Mouse (Mus musculus) testis, adult 2 months (tissue): ENCODE measurements at regions not wholly inside any gene's neighbourhood (a gene's known extent, or its start where the extent isn't known, plus 50 kb on each side); places are given as distances from the start of the nearest gene placed in this dataset.

Experiments
- H3K27ac ChIP-seq: fragments of 200-500 bp; 2 replicates; pipeline ENCODE4 v1.5.1; 2012; ENCODE audit warnings: low read depth, low read length; ENCODE audit not compliant: control insufficient read depth, insufficient read depth
- H3K27me3 ChIP-seq: fragments of 200-500 bp; 2 replicates; pipeline ENCODE4 v1.6.1; 2012; ENCODE audit warnings: mild to moderate bottlenecking, low read length, moderate library complexity; ENCODE audit not compliant: control insufficient read depth, insufficient read depth
- H3K36me3 ChIP-seq: fragments of 200-500 bp; 2 replicates; pipeline ENCODE4 v1.6.1; 2012; ENCODE audit warnings: mild to moderate bottlenecking, low read length; ENCODE audit not compliant: control insufficient read depth, insufficient read depth
- H3K4me1 ChIP-seq: fragments of 200-500 bp; 2 replicates; pipeline ENCODE4 v1.6.1; 2012; ENCODE audit warnings: low read length; ENCODE audit not compliant: control insufficient read depth, insufficient read depth
- H3K4me3 ChIP-seq: fragments of 200-500 bp; 2 replicates; pipeline ENCODE4 v1.5.1; 2012; ENCODE audit warnings: low read depth, mild to moderate bottlenecking, low read length, moderate library complexity, mixed read lengths; ENCODE audit not compliant: control insufficient read depth
- CTCF ChIP-seq: fragments of 200-500 bp; IDR thresholded peaks from 2 replicates; pipeline ENCODE4 v1.5.1; 2012; ENCODE audit warnings: low read depth, mild to moderate bottlenecking, inconsistent platforms, low read length, moderate library complexity; ENCODE audit not compliant: control insufficient read depth, insufficient read depth, insufficient replicate concordance
- POLR2A ChIP-seq: fragments of 200-500 bp; IDR thresholded peaks from 2 replicates; pipeline ENCODE4 v1.6.1; 2012; ENCODE audit warnings: low read depth, mild to moderate bottlenecking, inconsistent platforms, low read length, moderate library complexity; ENCODE audit not compliant: control insufficient read depth

- H3K36me3 ChIP-seq: no peaks in the 10 kb centered on the region
- H3K4me1 ChIP-seq: no peaks in the 10 kb centered on the region
- no peaks in the 10 kb centered on the region for H3K27me3 ChIP-seq
- TF ChIP-seq POLR2A: no peak
- no peak for TF ChIP-seq CTCF
- H3K4me3 ChIP-seq: no peak overlapping the region
- H3K27ac ChIP-seq: no peak overlapping the region
These were observed 55.1 kb upstream of the Fbxl4 start for GRCm38 (mm10) chr4:22302262-22302661.
